Mouse (Mus musculus): ENCODE measurements around the gene Aurkaip1.

The Aurkaip1 gene

DNA sequence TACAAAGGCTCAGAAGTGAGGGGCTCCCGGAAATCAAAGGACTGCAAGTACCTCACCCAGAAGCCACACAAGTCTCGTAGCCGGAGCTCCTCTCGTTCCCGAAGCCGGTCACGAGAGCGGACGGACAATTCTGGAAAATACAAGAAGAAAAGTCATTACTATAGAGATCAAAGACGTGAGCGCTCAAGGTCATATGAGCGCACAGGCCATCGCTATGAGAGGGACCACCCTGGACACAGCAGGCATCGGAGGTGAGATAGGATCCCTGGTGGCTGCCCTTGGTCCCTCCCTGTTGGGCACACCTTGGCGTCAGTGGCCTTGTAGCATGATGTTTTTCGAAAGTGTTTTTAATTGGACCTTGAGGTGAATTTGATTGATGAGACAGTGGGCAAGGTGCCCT lies 7.6 kb upstream of the Aurkaip1 start:
- DNase-seq (ENCODE audit: extremely low read depth, low read depth): no peak

DNA sequence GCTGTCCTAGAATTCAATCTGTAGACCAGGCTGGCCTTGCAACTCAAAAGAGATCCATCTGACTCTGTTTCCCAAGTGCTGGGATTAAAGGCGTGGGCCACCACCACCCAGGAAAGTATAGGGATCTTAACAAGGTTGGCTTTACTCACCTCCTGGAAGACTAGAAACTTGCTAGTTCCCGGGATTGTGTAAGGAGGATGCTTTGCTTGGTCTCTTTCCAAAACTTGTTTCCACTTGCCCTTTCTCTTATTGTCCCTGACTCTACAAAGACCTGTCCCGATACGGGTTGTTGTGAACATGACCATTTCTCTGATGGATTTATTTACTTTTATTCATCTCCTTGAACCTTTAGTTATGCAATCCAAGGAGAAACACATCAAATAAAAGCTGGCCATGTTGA lies 1.2 kb upstream of the Aurkaip1 start:
- no peak for DNase-seq (ENCODE audit: extremely low read depth, low read depth)

DNA sequence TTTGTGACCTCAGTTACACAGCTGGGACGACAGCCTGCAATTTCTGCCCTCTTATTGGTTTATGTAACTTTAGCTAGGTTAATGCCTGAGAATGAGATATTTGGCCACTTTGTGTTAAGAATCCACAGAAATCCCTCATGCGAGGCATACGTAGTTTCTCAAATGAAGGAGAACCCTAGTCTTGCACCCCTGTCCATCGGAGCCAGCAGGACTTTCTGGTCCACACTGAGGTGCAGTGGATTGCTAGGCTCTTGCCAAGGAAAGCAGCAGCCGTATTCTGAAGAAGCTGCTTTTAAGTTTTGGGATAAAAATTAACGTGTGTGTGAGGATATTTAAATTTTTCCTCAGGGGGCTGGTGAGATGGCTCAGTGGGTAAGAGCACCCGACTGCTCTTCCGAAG lies 476 bp upstream of the Aurkaip1 start:
- peak; percentile 32 for DNase-seq (ENCODE audit: extremely low read depth, low read depth)

DNA sequence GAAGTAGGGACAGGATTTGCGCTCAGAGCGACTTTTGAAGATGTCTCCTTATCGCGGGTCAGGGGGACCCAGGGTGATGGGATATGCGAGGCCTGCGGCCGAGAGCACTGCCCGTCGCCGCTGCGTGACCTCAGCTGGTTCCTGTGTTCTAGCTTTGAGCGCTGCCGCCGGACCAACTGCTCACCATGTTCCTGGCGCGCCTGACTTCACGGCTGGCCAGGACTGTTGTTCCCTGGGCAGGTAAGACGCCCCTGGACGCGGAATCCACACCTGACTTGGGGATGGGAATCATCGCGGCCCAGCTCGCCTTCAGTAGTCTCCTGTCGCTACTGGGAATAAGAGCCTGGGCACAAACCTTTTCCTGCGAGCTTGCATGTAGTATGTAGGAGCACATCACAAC lies 759 bp downstream of the Aurkaip1 start:
- no peak for DNase-seq (ENCODE audit: extremely low read depth, low read depth)

DNA sequence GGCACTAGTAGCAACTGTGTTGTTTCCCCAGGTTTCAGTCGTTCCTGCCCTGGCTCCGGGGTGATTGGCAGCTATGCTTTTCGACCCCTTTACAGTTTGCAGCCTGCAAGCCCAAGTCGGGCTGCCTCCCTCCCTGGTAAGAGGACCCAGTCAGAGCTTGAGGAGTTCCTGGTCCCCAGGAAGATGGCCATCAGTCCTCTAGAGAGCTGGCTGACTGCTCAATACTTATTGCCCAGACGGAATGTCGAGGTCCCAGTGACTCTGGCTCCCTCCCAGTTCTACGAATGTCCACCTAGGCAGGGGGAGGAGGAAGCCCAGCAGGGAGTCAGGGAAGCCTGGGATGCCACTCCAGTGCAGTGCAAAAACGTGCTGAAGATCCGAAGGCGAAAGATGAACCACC lies 1.2 kb downstream of the Aurkaip1 start:
- no peak for DNase-seq (ENCODE audit: extremely low read depth, low read depth)

DNA sequence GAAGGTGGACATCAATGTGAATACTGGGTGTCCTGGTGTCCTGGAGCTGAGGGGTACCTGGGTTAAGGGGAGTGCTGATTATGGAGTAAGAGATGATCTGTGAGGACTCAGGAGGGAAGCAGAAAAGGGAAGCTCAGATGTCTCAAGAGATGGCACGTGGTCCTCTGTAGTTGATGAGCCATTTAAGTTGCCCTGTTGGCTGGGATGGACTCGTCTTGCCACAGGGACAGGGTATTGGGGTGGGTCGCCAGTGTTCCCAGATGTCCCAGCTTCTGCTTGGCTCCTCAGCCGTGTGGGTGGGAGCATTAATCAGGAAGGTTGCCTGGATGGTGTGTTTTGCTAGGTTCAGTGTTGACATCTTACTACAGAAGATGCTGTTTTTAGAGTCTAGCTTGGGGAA lies 2.2 kb downstream of the Aurkaip1 start:
- DNase-seq (ENCODE audit: extremely low read depth, low read depth): no peak

DNA sequence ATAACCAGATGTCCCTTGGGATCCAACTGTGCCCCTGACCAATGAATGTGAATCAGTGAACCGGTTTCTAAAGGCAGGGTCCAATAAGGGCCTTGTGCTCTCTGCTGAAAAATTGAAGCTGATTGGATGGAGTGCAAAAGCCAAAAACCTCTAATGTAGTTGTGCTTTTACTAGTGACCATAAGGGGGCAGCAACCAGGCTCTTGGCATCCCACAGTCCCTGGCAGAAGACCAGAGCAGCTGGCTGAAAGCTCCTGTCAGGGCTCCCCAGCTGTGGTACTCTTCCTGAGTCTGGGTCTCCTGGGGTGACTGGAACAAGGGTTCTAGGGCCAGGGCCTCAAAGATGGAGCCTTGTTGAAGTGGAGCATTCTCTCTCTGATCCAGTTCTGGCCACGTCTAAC lies 2.8 kb downstream of the Aurkaip1 start:
- peak; percentile 74 for DNase-seq (ENCODE audit: extremely low read depth, low read depth)

DNA sequence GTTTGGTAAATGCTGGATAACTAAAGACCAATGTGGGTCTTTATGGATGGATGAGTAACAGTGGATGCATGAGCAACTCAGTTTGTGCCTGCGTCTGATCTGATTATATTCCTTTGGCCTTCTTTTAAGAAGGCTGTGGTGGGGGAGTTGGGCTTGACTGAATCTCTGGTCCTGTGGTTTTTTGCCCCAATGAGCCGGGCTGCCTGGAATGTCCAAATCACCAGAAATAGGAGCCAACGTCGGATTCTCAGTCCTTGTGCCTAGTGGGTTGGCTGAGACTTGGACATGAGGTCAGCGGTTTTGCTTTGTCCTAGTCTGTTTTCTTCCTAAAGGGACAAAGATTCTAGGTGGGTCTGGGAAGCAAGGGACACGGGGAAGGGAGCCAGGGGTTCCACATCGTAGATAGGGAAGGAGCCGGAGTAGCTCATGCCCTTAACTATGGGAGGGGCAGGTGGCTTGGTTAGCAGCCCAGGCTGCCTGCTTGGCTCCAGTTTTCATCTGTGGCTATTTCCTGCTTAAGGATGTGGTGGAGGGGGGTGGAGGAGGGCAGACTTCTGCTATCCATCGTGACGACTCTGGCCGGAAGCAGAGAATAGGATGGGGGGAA lies 6.4 kb downstream of the Aurkaip1 start:
- DNase-seq (ENCODE audit: extremely low read depth, low read depth): no peak

DNA sequence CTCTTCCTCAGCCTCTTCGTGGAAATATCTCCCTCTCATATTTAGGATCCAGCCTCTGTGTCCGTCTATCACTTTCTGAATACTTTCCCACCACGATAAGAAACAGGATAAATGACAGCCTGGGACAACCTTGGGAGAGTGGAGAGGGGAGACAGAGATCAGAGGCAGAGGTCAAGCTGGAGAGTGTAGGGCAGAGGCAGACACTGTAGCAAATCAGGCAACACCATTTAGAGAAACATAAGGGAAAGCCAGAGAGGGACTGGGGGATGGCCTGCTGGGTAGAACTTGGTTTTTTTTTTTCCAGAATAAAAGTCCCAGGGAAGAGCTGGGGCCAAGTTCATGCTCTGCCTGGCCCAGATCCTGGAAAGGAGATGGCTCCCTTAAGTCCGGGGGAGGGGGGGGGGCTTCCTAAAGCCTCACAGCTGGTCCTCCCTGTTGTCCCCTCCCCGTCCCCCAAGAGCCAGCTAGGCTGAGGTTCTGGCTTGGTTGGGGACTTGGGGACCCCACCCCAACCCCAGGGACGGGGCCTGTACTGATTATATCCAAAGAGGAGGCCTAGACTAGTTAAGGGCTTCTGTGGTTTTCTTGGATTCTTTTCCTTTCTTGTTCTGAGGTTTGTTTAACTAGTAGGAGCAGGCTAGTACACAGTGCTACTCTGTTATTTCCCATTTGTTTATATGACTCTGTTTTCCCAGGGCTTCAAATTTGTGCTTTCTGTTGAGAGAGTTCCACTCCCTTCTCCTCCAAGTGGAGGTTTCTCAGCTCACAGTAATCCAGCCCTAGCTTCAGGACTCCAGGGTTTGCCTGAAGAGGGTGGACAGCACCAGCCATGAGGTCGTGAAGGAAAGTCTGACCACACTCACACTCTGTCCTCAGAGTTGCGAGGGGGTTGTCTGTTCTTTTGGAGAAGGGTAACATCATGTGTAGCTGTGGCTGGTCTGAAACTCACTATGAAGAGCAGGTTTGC lies 7.4 kb downstream of the Aurkaip1 start:
- DNase-seq (ENCODE audit: extremely low read depth, low read depth): no peak

DNA sequence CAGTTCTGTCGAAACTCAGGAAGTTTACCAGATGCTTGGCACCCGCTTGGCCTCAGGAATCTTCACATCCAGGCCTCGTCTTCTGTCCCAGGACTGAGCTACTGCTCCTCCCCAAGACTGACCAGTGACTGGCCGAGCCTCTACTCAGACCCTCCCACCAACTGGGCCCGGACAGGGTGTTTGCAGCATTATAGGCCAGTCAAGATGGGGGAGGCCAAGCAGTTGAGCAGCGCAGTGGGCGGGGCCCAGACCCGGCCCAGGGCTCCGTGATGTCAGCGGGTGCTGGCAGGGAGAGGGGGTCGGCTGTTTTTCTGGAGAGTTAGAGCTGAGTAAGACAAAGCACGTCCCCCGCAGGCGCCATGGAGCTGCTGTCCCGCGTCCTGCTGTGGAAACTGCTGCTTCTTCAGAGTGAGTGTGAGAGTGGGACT lies 8.4 kb downstream of the Aurkaip1 start, which contains the start of gene Mxra8:
TSS of gene Mxra8 (plus strand) at position 198 of the 428 bp plus-strand sequence.
- no peak for DNase-seq (ENCODE audit: extremely low read depth, low read depth)

DNA sequence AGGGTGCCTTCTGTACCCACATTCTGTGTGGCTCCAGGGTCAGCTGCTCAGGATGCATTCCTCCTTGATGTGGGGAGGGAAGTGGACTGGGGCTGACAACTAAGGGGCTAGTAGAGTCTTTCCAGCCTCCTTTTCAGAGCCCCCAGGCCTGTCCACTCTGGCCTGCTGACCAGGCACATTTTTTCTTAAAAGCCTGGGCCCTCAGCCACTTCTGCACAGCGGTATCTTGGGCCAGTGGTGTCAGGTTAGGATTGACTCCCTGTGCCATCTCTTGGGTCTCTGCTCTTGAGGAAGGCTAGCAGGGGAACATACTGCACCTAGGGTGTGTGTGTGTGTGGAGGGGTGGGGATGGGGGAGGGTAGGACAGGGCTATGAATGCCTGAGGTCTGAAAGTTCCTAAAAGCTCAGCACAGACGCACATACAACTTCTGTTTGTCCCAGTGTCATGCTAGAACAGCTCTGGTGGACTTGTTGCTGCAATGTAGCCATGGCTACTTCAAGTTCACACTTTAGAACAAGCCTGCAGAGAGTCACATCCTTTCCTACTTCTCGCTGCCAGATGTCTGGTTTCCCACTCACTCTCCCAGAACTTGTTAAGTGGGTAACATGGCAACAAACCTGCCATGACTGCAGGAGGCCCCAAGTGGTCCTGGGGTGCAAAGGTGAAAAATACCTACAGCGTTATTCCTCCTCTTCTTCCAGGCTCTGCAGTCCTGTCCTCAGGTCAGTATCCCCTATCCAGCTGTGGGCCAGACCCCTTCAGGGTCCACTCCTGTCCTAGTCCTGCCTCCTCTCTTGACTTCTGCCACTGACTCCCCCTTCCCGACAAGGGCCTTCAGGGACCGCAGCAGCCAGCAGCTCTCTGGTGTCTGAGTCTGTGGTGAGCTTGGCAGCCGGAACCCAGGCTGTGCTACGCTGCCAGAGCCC lies 9.3 kb downstream of the Aurkaip1 start:
- no peak for DNase-seq (ENCODE audit: extremely low read depth, low read depth)

DNA sequence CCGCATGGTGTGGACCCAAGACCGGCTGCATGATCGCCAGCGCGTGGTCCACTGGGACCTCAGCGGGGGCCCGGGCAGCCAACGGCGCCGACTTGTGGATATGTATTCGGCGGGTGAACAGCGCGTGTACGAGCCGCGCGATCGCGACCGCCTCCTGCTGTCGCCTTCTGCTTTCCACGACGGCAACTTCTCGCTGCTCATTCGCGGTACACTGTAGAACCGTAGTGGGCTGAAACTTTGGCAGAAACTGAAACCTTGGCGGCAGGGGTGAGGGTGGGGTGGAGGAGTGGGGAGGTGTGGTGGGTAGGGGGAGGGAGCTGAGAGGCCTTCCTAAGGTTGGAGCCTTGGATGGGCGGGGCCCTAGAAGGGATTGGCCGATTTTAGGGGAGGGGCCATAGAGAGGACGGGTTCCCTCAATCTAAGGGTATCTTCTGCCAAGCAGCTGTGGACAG lies 10.0 kb downstream of the Aurkaip1 start:
- DNase-seq (ENCODE audit: extremely low read depth, low read depth): peak; percentile 66

DNA sequence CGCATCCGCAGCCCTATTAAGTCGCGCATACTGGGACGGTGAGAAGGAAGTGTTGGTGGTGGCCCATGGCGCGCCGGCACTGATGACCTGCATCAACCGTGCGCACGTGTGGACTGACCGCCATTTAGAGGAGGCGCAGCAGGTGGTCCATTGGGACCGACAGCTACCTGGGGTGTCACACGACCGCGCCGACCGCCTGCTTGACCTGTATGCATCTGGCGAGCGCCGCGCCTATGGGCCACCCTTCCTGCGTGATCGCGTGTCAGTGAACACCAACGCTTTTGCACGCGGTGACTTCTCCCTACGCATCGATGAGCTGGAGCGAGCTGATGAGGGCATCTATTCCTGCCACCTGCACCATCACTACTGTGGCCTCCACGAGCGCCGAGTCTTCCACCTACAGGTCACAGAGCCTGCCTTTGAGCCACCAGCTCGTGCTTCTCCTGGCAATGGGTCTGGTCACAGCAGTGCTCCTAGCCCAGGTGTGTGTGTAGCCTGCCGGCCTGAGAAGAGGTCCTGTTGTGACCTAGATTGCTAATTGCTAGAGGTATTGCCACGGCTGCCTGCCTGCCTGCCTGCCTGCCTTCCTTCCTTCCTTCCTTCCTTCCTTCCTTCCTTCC lies 10.7 kb downstream of the Aurkaip1 start:
- DNase-seq (ENCODE audit: extremely low read depth, low read depth): no peak

DNA sequence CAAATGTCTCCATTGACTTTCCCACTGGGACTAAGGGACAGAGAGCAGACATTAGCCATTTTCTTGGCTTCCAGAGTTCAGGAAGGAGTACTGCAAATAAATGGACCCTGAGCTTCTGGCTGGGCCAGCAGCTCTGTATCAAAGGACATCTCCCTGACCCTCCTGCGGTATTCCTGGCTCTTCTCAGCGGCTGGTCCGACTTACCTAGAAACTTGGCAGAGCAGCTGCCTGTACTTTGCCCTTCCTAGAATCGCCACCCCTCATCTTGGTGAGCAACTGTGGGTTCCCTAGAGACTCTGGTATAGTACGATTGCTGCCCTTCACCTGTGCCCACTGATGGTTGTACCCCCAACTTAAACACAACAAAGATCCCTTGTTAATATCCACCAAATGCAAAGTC lies 12.2 kb downstream of the Aurkaip1 start:
- DNase-seq (ENCODE audit: extremely low read depth, low read depth): no peak

DNA sequence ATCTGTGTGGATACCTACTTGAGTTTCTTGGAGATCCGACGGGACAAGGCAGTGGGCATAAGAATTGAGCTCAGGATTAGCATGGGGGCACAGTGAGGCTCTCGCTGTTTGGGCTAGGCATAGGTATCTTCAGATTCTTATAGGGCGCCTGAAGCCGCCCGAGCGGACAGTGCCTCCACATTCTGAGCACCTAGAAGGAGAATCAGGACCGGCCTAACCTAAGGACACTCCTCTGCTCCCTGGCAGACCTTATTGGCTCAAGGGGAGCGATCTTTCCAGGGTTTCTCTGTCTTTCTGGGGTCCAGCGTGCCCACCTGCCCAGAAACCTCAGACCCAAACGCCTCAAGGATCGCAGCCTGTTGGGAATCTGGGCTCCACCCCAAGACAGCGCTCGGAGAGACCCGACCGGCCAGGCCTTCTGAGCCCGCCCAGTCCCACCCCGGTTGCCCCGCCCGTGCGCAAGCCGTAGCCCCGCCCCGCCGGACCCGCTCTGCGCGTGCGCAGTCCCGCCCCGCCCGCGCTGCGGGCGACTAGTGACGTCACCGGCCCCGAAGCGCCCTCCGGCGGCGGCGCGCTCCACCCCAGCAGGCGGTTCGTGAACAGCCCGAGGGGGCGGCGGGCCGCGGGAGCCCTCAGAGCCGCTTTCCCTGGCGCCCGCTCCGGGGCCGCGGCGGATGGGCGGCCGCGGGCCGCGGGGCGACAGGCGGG lies 16.0 kb downstream of the Aurkaip1 start, which contains the start of gene Dvl1:
TSS of gene Dvl1 (plus strand) at position 532 of the 708 bp plus-strand sequence.
- no peak for DNase-seq (ENCODE audit: extremely low read depth, low read depth)

DNA sequence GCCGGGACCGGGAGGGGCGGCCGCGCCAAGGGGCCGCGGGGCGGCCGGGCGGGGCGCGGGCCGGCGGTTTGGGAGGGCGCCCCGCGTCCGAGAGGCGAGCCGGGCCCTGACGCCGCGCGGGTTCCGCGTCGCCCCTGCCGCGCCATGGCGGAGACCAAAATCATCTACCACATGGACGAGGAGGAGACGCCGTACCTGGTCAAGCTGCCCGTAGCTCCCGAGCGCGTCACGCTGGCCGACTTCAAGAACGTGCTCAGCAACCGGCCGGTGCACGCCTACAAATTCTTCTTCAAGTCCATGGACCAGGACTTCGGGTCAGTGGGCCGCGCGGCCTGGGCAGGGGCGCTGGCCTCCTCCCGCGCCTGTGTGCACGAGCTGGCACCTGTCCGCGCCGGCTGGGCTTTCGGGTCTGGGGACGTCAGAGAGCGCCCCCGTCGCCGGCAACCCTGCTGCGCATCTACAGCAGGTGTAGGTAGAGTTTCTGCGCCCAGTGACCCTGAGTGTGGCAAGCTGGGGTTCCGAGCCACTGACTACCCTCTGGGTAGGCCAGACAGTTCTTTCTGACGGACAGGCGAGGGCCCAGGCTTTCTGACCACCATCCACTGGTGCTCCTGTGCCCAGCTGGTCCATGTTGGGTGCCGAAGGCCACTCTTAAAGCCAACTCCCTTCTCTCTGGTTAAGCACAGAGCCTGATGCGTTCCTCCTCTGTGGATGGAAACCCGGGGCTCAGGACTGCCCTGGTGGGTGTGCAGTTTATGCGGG lies 16.7 kb downstream of the Aurkaip1 start:
- DNase-seq (ENCODE audit: extremely low read depth, low read depth): no peak

DNA sequence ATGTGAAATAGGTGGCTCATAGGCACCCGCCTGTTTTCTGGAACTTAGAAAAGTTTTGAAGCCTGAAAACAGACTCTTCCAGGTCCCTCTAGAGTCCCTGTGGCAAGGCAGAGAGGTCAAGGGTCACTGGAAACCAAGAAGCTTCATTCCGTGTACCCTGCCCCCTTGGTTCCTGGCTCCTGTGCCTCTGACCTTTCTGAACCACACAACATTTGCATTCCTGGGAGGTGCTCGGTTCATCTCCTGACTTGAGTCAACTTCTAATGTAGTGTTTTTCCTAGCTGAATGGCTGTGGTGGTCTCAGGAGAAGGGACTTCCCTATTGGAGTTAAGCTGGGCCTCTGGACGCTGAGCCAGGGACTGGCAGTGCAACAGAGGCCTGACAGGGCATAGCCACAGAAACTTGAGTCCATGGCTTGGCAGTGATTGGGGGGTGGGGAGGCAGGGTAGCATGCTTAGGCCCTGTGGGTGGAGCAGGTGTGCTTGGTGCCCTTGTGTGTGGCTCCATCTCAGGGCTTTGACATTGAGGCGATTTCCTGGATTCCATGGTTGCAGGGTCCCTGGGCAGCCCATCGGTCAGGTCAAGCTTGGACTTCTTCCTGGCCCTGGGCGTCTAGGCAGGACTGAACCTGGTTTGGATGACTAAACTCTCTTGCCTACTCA lies 17.5 kb downstream of the Aurkaip1 start:
- no peak for DNase-seq (ENCODE audit: extremely low read depth, low read depth)

DNA sequence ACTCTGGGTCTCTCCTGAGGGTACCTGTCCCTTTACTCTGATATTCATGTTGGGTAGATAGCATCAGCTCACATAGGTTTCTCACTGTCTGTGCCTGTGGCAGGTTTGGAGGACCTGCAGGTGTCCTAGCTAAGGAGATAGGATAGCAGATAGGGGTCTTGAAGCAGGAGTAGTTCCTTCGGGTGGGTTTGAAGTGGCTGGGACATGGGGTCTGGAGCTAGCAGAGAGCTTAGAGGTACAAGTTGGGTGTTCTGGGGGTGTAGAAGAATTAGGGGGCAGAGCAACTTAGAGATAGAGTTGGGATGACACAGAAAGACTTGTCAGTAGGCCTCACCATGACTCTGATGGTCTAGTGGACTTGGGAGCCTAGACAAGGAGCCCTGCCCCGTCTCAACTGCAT lies 18.3 kb downstream of the Aurkaip1 start:
- DNase-seq (ENCODE audit: extremely low read depth, low read depth): no peak
